Mouse (Mus musculus) lung, adult 2 months (tissue): Measurements from ENCODE around the gene Dpf1. TPM values are rescaled to one million over a fixed set of nuclear protein-coding genes. Genes with fewer than 3 reads are reported as not detected.

Experiments used
- DNase-seq: peaks from one replicate; pipeline ENCODE4 v3.0.0; 2022
- H3K4me1 ChIP-seq: fragments of 200-500 bp; 2 replicates; pipeline ENCODE4 v1.6.1; 2011; ENCODE audit warnings: low read length; ENCODE audit not compliant: control insufficient read depth, insufficient read depth
- H3K4me3 ChIP-seq: fragments of 200-500 bp; replicated peaks from 2 replicates; pipeline ENCODE3; 2011; ENCODE audit warnings: low read depth, mild to moderate bottlenecking, control low read depth, low read length; ENCODE audit errors: extremely low read depth
- CTCF ChIP-seq: fragments of 200-500 bp; IDR thresholded peaks from 2 replicates; pipeline ENCODE4 v1.5.1; 2011; ENCODE audit warnings: mild to moderate bottlenecking, low read length, control low read depth; ENCODE audit not compliant: insufficient read depth
- POLR2A ChIP-seq: fragments of 200-500 bp; IDR thresholded peaks from 2 replicates; pipeline ENCODE4 v1.6.1; 2011; ENCODE audit warnings: low read depth, mild to moderate bottlenecking, control low read depth, low read length, borderline replicate concordance; ENCODE audit errors: extremely low read depth
- WGBS: fragments of 180-500 bp; shearing (Covaris S2); methylation state at CpG from one replicate; pipeline ENCODE4 v1.1.7; 2018; 5-methylcytosine and 5-hydroxymethylcytosine counted together
- polyA plus RNA-seq: library from polyadenylated mRNA; depleted of rRNA; stranded (reverse); fragments of >200 nt; gene quantifications from 2 replicates; pipeline ENCODE4 v1.2.3, GENCODE M21; 2012; rRNA removed

The Dpf1 gene
- polyA plus RNA-seq, result 1.7 and 4.0 TPM in 2 replicates

DNA sequence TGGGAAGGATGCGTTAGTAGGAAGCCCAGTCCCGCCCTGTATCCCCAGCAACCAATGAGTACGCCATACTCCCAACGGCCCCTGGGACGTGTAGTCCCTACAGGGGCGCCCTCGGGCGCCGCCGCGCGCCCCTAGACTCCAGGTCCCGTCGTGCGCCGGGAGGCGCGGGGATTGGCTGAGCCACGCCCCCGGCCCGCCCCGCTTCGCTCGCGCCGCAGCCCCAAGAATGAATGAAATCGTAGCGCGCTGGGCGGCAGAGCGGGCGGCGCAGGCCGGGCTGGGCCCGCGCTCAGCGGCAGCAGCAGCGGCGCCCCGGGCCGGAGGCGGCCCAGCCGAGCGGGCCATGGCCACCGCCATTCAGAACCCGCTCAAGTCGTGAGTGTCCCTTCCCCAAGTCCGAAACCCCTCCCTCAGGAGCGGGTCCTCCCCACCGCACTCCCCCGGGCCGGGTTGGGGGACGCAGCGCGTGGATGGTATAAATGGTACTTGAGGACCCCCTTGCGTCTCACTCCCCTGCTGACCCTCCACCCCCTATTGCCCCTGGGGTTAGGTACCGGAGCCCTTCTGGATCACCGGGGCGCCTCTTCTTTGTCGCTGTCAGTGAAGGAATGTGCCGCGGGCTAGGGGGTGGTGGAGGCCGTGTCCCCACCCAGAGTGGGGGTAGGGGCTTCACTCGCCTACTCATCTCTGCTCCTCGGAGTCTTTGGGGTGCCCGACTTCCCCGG lies at the start of gene Dpf1:
Dpf1 (plus strand) TSS at position 214 of the 725 bp plus-strand sequence.
- Histone ChIP-seq H3K4me1 (peaks cover 10% of the 10 kb centered on the region; the same call in 1 of the 2 replicates), H3K4me3 (no peak within 1 kb of the TSS)
- DNase-seq, result peak; percentile 52
- TF ChIP-seq CTCF, result no peak
- TF ChIP-seq POLR2A, result no peak
- WGBS, result 1% methylated on average over 67 of the region's 67 CpGs

DNA sequence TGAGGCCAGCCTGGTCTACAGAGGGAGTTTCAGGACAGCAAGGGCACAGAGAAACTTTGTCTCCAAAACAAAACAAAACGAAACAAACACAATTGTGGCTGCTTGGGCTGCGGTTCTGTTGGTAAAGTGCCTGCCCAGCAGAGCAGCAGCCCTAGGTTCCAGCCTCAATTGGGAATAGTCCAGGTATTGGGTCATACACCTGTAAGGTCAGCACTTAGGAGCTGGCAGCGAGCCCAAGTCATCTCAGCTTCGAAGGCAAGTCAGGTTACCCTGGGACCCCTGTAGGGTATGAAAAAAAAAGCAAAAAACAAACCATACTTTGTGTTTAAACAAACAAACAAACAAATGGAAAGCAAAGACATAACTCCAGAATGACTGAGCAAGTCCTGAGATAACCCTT lies 47.9 kb upstream of the Dpf1 start:
- Histone ChIP-seq H3K4me1 (peaks cover 10% of the 10 kb centered on the region; the same call in 1 of the 2 replicates), H3K4me3 (no peak overlapping the region)
- TF ChIP-seq CTCF (no peak), POLR2A (no peak)
- DNase-seq, result no peak
- WGBS, result 65% methylated on average over 4 of the region's 4 CpGs

GRCm38 (mm10) chr7:29257368-29257767 lies 46.4 kb upstream of the Dpf1 start:
- WGBS, result 70% methylated on average over 1 of the region's 1 CpGs
- DNase-seq, result peak; percentile 84
- no peak overlapping the region for H3K4me3 ChIP-seq
- H3K4me1 ChIP-seq, result peaks cover 10% of the 10 kb centered on the region; the same call in 1 of the 2 replicates
- TF ChIP-seq CTCF, result no peak
- no peak for TF ChIP-seq POLR2A

DNA sequence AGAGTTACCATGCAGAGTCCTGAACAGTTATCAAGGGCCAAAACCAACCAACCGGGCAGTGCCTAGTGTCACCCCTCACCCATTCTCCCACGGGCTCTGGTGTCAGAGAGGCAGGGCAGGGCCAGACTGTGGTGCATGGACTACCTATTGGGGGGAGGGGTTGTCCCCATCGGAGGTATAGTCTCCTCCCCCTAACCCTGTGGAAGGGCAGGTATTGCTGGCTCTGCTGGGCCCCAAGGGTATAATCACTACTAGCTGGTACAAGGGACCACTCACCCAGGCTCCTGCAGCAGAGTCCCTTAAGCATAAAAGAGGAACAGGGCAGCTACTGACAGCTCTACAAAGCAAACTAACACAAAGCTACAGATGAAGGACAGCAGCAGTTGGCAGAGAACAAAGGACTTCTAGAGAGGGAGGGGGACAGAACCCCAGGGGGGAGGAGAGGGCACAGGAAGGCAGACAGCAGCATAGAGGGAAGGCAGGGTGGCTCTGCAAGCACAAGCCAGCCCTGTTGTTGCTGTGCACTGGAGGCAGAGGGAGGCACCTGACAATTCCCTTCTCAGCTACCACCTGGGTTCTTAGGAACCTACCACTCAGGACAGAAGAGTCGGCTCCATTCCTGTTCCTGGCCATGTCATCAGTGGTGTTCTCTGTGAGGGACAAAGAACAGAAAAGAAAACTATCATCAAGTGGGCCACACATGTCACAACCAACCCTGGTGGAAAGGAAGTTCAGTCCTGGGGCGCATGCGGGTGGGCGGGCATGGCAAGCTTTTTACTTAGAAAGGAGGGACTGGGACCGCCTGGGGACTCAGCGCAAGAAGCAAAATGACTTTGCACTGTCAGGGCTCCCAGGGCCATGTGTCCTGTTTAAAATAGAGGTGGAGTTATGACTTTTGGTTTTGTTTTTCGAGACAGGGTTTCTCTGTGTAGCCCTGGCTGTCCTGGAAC lies 43.7 kb upstream of the Dpf1 start:
- no peak for DNase-seq
- Histone ChIP-seq H3K4me3 (no peak overlapping the region), H3K4me1 (peaks cover 10% of the 10 kb centered on the region)
- TF ChIP-seq POLR2A, result no peak
- TF ChIP-seq CTCF, result no peak
- WGBS, result 69% methylated on average over 10 of the region's 10 CpGs

- Histone ChIP-seq H3K4me1 (peaks cover 7% of the 10 kb centered on the region), H3K4me3 (no peak overlapping the region)
- no peak for DNase-seq
- 48% methylated on average over 6 of the region's 6 CpGs for WGBS
- no peak for TF ChIP-seq CTCF
- no peak for TF ChIP-seq POLR2A
Observed at GRCm38 (mm10) chr7:29262151-29262550, 41.6 kb upstream of the Dpf1 start.

GRCm38 (mm10) chr7:29263831-29264230 lies 39.9 kb upstream of the Dpf1 start:
- TF ChIP-seq CTCF, result no peak
- no peak for TF ChIP-seq POLR2A
- no peak overlapping the region for H3K4me3 ChIP-seq
- 66% methylated on average over 3 of the region's 3 CpGs for WGBS
- DNase-seq, result no peak
- peaks cover 2% of the 10 kb centered on the region; the same call in 1 of the 2 replicates for H3K4me1 ChIP-seq

GRCm38 (mm10) chr7:29265636-29266035 lies 38.1 kb upstream of the Dpf1 start:
- H3K4me1 ChIP-seq, result no peaks in the 10 kb centered on the region; the same call in 1 of the 2 replicates
- DNase-seq, result no peak
- WGBS, result 72% methylated on average over 7 of the region's 7 CpGs
- no peak for TF ChIP-seq POLR2A
- TF ChIP-seq CTCF, result no peak
- no peak overlapping the region for H3K4me3 ChIP-seq

DNA sequence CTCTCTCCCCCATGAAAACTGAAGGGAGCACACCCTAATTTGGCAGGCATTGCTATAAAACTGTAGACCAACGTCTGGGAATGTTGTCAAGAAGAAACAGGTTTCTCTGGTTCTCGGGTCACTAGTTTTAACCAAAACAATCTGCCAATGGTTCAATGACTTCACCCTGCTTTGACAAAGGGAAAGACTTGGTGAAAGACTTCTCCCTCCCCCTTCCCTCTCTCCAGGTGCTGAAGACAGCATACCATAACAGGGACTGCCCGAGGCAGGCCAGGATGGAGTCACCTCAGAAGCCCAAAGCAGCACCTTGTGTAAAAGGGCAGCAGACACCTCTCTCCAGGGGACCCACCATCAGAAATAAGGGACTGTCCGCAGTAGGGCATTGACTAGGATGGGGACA lies 36.8 kb upstream of the Dpf1 start:
- Histone ChIP-seq H3K4me3 (no peak overlapping the region), H3K4me1 (peaks cover 8% of the 10 kb centered on the region)
- no peak for DNase-seq
- no peak for TF ChIP-seq POLR2A
- TF ChIP-seq CTCF, result no peak
- 55% methylated on average over 4 of the region's 4 CpGs for WGBS

DNA sequence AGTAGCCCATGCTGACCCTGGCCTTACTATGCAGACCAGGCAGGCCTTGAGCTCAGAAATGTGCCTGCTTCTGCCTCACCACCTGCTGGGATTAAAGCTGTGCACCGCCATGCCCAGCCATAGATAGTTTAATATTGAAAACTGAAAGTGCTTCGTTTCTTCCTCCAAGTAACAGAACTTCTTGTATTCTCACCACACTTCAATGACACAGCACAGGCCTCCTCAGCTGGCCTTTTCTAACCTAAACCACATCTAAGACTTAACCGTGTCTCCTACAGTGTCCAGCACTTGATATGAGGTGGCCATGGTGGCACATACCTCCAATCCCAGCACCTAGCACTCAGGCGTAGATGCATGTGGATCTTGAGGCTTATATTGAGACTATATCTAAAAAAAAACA lies 33.3 kb upstream of the Dpf1 start:
- WGBS, result 66% methylated on average over 4 of the region's 4 CpGs
- Histone ChIP-seq H3K4me1 (peaks cover 10% of the 10 kb centered on the region), H3K4me3 (no peak overlapping the region)
- no peak for DNase-seq
- TF ChIP-seq POLR2A (no peak), CTCF (no peak)
